ENCODE assay signal across 22 mouse cellular contexts in the genomic region with DNA sequence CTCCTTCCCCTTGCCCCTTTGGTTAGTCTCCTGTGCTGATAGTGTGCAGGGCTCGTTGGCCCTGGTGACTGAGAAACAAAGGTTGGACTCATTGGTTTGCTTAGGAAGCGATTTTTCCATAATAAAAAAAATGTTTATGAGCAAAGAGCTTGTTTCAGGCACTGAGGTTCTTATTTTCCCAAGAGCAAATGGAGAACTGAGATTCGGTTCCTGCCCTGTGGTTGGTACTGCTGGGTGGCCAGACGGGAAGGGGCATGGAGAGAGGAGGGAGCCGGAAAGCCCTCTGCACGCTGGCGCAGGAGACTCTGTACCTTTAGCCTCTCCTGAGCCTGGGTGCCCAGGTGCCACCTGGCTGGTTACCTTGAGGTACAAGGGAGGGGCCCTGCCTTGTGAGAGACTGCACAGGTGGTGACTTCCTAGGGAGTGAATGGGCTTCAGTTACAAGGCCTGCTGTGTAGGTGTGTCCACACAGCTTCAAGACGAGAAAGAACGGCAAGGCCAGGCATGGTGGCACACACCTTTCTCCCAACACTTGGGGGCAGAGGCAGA. TPM values are rescaled to one million over a fixed set of nuclear protein-coding genes. Genes with fewer than 3 reads are reported as not detected.
DNase-seq lines count a peak whose midpoint lies in the region; ATAC-seq and TF ChIP-seq lines count a peak whose summit lies in the region.
"Had no signal": no experiment of that assay in that cellular context is flagged by ENCODE, and none has a peak within 500 bp of the region (broad histone marks: within the 10 kb centered on the region; RNA-seq: fewer than 3 reads in every experiment).

No protein-coding gene starts in this region.

- ATAC-seq in liver, embryonic 11.5 days (replicated peaks; ENCODE audit: low FRiP score) = no peak
- no peak for ATAC-seq in megakaryocyte-erythroid progenitor cell, adult 5-6 weeks (replicated peaks; ENCODE audit: low FRiP score, low TSS enrichment, poor library complexity, severe bottlenecking)
- ATAC-seq: CD4-positive, CD25-positive, alpha-beta regulatory T cell, adult 4 months; forebrain, embryonic 15.5 days; inflammation-experienced regulatory T-cells, adult 6 months; midbrain, embryonic 13.5 days had no signal

- no peak for TF ChIP-seq POLR2A in liver, adult 2 months (IDR thresholded peaks at IDR 0.05; ENCODE audit: extremely low read depth, insufficient read depth, low read length)

- H3K4me3 ChIP-seq in heart, embryonic 10.5 days = no peak overlapping the region
- no peak overlapping the region for H3K4me3 ChIP-seq in liver, adult 2 months (ENCODE audit: insufficient read depth, low read depth, low read length)
- no peak overlapping the region for H3K4me3 ChIP-seq in liver, embryonic 11.5 days (ENCODE audit: low read depth, low read length)
- H3K4me3 ChIP-seq: forebrain, embryonic 15.5 days; hindbrain, embryonic 10.5 days; kidney, embryonic 15.5 days; midbrain, embryonic 13.5 days had no signal

- H3K36me3 ChIP-seq in heart, embryonic 10.5 days = peaks cover 22% of the 10 kb centered on the region
- no peaks in the 10 kb centered on the region for H3K36me3 ChIP-seq in liver, adult 2 months (ENCODE audit: control insufficient read depth, insufficient read depth, low read length)
- H3K36me3 ChIP-seq in liver, embryonic 11.5 days (ENCODE audit: control insufficient read depth, insufficient read depth, low read length) = peaks cover 4% of the 10 kb centered on the region; the same call in 1 of the 2 replicates

- peak; percentile 67 for DNase-seq in cerebellum, adult 11-12 months
- DNase-seq in cerebellum, postnatal 4 days (ENCODE audit: low spot score in 2 of 2) = no peak
- DNase-seq in heart, embryonic 10.5 days (ENCODE audit: low spot score) = no peak
- DNase-seq in heart, postnatal 14 days = no peak
- no peak for DNase-seq in liver, adult 2 months (ENCODE audit: extremely low read depth, low read depth, low spot score)
- DNase-seq in liver, embryonic 11.5 days (ENCODE audit: low spot score) = no peak
- no peak for DNase-seq in embryo, embryonic 10.5 days (ENCODE audit: low spot score)
- DNase-seq: adrenal gland, adult 2 months; cerebellum, adult 11 months; liver; lung, adult 2 months; right cerebral cortex, postnatal 25 days; thymus, postnatal 36 days had no signal

- intact Hi-C loops in heart, postnatal 14 days (cut with DNase I) = no loop called here

- WGBS in heart, embryonic 10.5 days = 84% methylated on average over 9 of the region's 9 CpGs
- 93% methylated on average over 9 of the region's 9 CpGs for WGBS in liver, adult 2 months
- WGBS in liver, embryonic 11.5 days = 87% methylated on average over 9 of the region's 9 CpGs

- no peaks in the 10 kb centered on the region for H3K9me3 ChIP-seq in heart, embryonic 10.5 days
- H3K9me3 ChIP-seq in liver, embryonic 11.5 days (ENCODE audit: control insufficient read depth, low read length) = no peaks in the 10 kb centered on the region
- H3K9me3 ChIP-seq: forebrain, embryonic 15.5 days; G1E; hindbrain, embryonic 10.5 days; kidney, embryonic 15.5 days; midbrain, embryonic 13.5 days had no signal

- peaks cover 72% of the 10 kb centered on the region for H3K4me1 ChIP-seq in heart, embryonic 10.5 days
- peaks cover 4% of the 10 kb centered on the region; the same call in 1 of the 2 replicates for H3K4me1 ChIP-seq in liver, adult 2 months (ENCODE audit: control insufficient read depth, insufficient read depth, low read length)
- H3K4me1 ChIP-seq in liver, embryonic 11.5 days (replicated peaks; ENCODE audit: control insufficient read depth, insufficient read depth, low read length) = peaks cover 19% of the 10 kb centered on the region

- H3K9ac ChIP-seq in liver, adult 2 months (ENCODE audit: low read depth, low read length) = no peak overlapping the region
- no peak overlapping the region for H3K9ac ChIP-seq in liver, embryonic 11.5 days (ENCODE audit: low read depth, low read length)
- H3K9ac ChIP-seq: forebrain, embryonic 15.5 days; kidney, embryonic 15.5 days; midbrain, embryonic 13.5 days had no signal

- H3K4me2 ChIP-seq in liver, embryonic 11.5 days = no peak overlapping the region
- H3K4me2 ChIP-seq: forebrain, embryonic 15.5 days; kidney, embryonic 15.5 days; midbrain, embryonic 13.5 days had no signal

- H3K79me2 ChIP-seq in liver, adult 2 months (ENCODE audit: control insufficient read depth, insufficient read depth, low read length) = peaks cover 8% of the 10 kb centered on the region; the same call in 1 of the 2 replicates

- peak overlapping the region; percentile 65; the same call in 1 of the 2 replicates for H3K27ac ChIP-seq in heart, embryonic 10.5 days
- H3K27ac ChIP-seq in liver, adult 2 months (replicated peaks; ENCODE audit: insufficient read depth, low read depth, low read length) = 0 out of 2 replicates have a peak overlapping the region, but pooled peaks have one; percentile 8
- H3K27ac ChIP-seq in liver, embryonic 11.5 days (ENCODE audit: low read depth, low read length) = no peak overlapping the region
- H3K27ac ChIP-seq: hindbrain, embryonic 10.5 days; kidney, embryonic 15.5 days; macrophage; midbrain, embryonic 13.5 days had no signal

- no peaks in the 10 kb centered on the region for H3K27me3 ChIP-seq in heart, embryonic 10.5 days (ENCODE audit: insufficient read depth, poor library complexity, severe bottlenecking)
- H3K27me3 ChIP-seq in liver, adult 2 months (ENCODE audit: control insufficient read depth, insufficient read depth, low read length) = no peaks in the 10 kb centered on the region
- H3K27me3 ChIP-seq in liver, embryonic 11.5 days (replicated peaks; ENCODE audit: control insufficient read depth, insufficient read depth, low read length) = no peaks in the 10 kb centered on the region
- H3K27me3 ChIP-seq: forebrain, embryonic 15.5 days; kidney, embryonic 15.5 days; midbrain, embryonic 13.5 days had no signal

- no peak for TF ChIP-seq CTCF in liver, adult 2 months (IDR thresholded peaks at IDR 0.05; ENCODE audit: low read depth, low read length)

RNA-seq across cellular contexts. Expression of a gene that starts 23.3 kb away (rescaled TPM):
- polyA plus RNA-seq in heart, embryonic 10.5 days (2016; fragmentation: Nextera tagmentation; extraction: Ambion mirVana) = 46.2 and 56.0 TPM in 2 replicates
- 10 to 100 TPM; 89.1 to 92.0 TPM for total RNA-seq in heart, postnatal 14 days (2021)
- total RNA-seq in liver, adult 2 months (2014; rRNA removed) = 4.6 and 6.0 TPM in 2 replicates
- polyA plus RNA-seq in liver, adult 2 months (2012; rRNA removed) = 6.7 and 8.2 TPM in 2 replicates
- polyA plus RNA-seq in liver, embryonic 11.5 days (2014; fragmentation: Nextera tagmentation; extraction: Ambion mirVana) = 20.9 and 22.8 TPM in 2 replicates
- 13.5 and 14.4 TPM in 2 replicates for total RNA-seq in megakaryocyte-erythroid progenitor cell, adult 5-6 weeks (2014; fragmentation: Nextera tagmentation)
- total RNA-seq in megakaryocyte-erythroid progenitor cell, adult 5-6 weeks (2017) = 6.7 and 10.6 TPM in 2 replicates

Comparison
In these comparisons a context has a peak if more than half of its experiments do, and no peak if none do; other contexts are left out.
1. RNA of a gene that starts 23.3 kb away (total RNA-seq): 89.1 to 92.0 TPM in heart, postnatal 14 days; 6.7 to 14.4 TPM in megakaryocyte-erythroid progenitor cell, adult 5-6 weeks and 4.6 to 6.0 TPM in liver, adult 2 months; every median in the first group is over 4 times any median in the second.